ENCODE assay signal across 24 mouse cellular contexts in the genomic region with DNA sequence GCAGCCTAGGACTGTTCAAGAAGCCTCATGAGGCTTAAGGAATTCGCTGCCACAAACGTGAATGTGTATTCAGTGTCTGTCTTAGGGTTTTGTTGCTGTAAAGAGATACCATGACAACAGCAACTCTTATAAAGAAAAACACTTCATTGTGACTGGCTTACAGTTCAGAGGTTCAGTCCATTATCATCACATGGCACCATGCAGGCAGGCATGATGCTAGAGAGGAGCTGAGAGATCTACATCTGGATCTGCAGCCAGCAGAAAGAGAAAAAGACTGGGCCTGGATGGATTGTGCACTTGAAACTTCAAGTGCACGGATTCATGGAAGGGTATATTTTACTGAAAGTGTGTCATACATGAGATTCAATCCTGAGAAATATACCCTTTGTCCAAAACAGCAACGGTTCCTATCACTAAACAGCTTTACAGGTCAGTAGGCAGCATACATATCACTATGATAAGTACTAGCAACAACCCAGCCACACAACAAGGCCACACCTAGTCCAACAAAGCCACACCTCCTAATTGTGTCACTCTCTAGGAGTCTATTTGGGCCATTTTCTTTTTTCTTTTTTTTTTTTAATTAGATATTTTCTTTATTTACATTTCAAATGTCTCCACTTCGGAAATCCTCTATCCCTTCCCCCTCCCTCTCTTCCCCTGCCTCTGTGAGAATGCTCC. TPM values are rescaled to one million over a fixed set of nuclear protein-coding genes. Genes with fewer than 3 reads are reported as not detected.
"Had no signal": no experiment of that assay in that cellular context is flagged by ENCODE, and none has a peak within 500 bp of the region (broad histone marks: within the 10 kb centered on the region; RNA-seq: fewer than 3 reads in every experiment).

No protein-coding gene starts in this region.

- H3K27me3 ChIP-seq: heart, embryonic 15.5 days; hindbrain, embryonic 13.5 days; hindbrain, embryonic 15.5 days; limb, embryonic 12.5 days had no signal

- H3K36me3 ChIP-seq: heart, embryonic 13.5 days; heart, embryonic 15.5 days; hindbrain, embryonic 13.5 days; hindbrain, embryonic 15.5 days; limb, embryonic 10.5 days; limb, embryonic 12.5 days had no signal

- H3K4me3 ChIP-seq: heart, adult 2 months; heart, embryonic 13.5 days; heart, embryonic 15.5 days; hindbrain, embryonic 13.5 days; hindbrain, embryonic 15.5 days; layer of hippocampus, adult 2 months; left cerebral cortex, adult 2 months; limb, embryonic 10.5 days; limb, embryonic 12.5 days had no signal

- H3K27ac ChIP-seq: heart, adult 2 months; heart, embryonic 13.5 days; heart, embryonic 15.5 days; hindbrain, embryonic 13.5 days; hindbrain, embryonic 15.5 days; hindbrain, postnatal 0 days; layer of hippocampus, adult 2 months; left cerebral cortex, adult 2 months; limb, embryonic 10.5 days; limb, embryonic 12.5 days had no signal

- ATAC-seq: forebrain, embryonic 16.5 days; hindbrain, postnatal 0 days; intestine, postnatal 0 days had no signal

- H3K9me3 ChIP-seq: heart, embryonic 13.5 days; heart, embryonic 15.5 days; hindbrain, embryonic 13.5 days; hindbrain, embryonic 15.5 days; limb, embryonic 10.5 days; limb, embryonic 12.5 days had no signal

- H3K4me2 ChIP-seq: heart, embryonic 11.5 days; heart, embryonic 13.5 days; heart, embryonic 15.5 days; hindbrain, embryonic 13.5 days; hindbrain, embryonic 15.5 days; limb, embryonic 12.5 days had no signal

- H3K9ac ChIP-seq: heart, embryonic 13.5 days; heart, embryonic 15.5 days; hindbrain, embryonic 13.5 days; hindbrain, embryonic 15.5 days; limb, embryonic 12.5 days had no signal

- H3K4me1 ChIP-seq: heart, embryonic 13.5 days; heart, embryonic 15.5 days; hindbrain, embryonic 13.5 days; hindbrain, embryonic 15.5 days; limb, embryonic 10.5 days; limb, embryonic 12.5 days had no signal

- DNase-seq: gastrocnemius, postnatal 14 days; gastrocnemius, postnatal 36 days; heart, adult 11 months; heart, adult 2 months; heart, postnatal 14 days; heart, postnatal 36 days; kidney, adult 18-20 months; kidney, adult 8-10 months; kidney, postnatal 10 days; kidney, postnatal 25 days; kidney, postnatal 4 days had no signal

RNA-seq across cellular contexts. Expression of a gene that starts 43.8 kb away (rescaled TPM):
- polyA plus RNA-seq: liver, adult 2 months had no signal
